Mouse (Mus musculus) cerebellum, adult 11 months (tissue): ENCODE measurements at regions not wholly inside any gene's neighbourhood (a gene's known extent, or its start where the extent isn't known, plus 50 kb on each side); places are given as distances from the start of the nearest gene placed in this dataset.
"Not testable (repeated sequence)": the region's sequence is repeated elsewhere in the genome, so short reads cannot be mapped to it uniquely, and the experiment has no call there.

ENCODE experiments used
- DNase-seq: peaks from one replicate; pipeline ENCODE4 v3.0.0; 2022

DNA sequence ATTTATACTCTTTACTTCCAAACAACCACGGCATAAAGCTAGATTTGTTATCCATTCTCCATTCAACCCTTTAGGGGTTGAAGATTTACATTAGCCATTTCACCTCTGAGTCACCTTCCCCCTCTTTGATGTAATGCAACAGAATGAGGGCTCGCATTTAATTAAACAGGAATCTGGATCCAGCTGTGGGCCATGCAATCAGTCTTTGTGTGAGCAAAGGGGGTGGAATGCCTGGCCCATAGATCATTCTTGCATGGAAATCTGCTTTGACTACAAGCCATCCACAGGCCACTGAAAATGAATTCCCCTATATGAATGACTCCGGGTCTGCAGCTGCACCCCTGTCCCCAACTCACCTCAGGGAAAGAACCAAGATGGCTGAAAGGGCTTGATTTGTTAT is 574.4 kb downstream of the Cypt12 start:
- DNase-seq: no peak

DNA sequence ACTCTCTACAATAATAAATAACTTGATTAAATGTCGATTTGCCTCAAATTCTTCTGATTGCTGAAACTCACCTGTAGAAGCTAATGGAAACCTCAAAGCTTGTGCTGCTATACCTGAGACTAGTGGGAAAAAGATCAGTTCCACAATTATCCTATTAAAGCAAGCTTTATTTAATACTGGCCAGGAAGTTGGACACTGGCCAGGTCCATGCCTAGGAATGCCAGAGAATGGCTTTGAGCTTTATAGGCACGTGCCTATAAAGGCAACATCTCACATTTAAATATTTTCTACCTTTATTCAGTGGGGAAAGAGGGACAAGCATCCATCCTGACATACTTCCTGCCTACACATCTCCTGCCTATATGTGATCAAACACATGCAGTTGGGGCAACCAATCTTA is 575.8 kb downstream of the Cypt12 start:
- no peak for DNase-seq

- DNase-seq: no peak
These were observed 609.0 kb downstream of the Cypt12 start for GRCm38 (mm10) chr3:18557201-18557600.

GRCm38 (mm10) chr3:18560282-18560785 is 612.1 kb downstream of the Cypt12 start:
- DNase-seq: no peak

DNA sequence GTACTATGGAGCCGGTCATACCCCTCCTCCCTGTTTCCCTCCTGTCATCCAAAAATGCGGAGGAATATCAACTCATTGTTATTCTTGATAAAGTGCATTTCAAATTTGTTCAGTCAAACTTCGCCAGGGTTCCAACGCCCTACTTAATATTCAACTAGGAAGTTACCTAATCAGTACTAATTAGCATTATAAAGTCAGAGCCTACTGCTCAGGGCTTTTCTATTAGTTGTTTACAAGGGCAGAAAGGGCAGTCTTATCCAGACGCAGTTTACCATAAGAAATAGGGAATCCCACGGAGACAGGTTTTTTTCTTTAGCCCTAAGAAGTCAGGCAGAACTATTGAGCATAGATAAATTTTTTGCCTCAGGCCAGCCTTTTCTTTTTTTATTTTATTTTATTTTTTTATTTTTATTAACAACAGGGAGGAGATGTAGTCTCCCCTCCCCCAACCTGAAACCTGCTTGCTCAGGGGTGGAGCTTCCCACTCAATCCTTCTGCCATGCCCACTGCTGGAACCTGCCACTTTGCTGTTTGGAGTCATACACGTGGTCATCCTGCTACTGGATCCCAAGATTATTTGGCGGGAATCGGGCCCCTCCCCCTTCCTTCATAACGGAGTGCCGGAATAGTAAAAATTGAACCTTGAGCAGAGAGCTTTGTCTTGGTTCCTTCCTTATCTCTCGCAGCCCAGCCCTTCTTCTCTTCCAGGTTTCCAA is 632.9 kb downstream of the Cypt12 start:
- DNase-seq: not testable (repeated sequence)

DNA sequence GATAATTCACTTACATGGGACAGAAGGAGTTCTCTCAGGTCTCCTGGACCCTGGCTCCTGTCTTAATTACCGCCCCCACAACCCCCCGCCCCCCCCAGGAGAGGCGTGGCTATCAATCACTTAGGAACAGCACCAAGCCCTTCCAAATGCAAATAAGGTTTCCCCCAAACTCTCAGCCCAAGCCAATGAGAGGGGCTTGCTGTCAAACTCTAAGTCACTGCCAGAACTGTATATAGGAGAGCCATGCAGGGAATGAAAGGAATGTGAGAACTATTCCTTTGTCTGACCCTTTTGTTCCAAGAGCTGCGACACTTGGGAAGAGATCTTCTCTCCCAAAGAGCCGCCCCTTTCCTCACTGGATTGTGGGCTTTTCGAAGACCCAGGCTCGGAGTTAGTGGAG is 672.4 kb downstream of the Cypt12 start:
- DNase-seq: no peak

DNA sequence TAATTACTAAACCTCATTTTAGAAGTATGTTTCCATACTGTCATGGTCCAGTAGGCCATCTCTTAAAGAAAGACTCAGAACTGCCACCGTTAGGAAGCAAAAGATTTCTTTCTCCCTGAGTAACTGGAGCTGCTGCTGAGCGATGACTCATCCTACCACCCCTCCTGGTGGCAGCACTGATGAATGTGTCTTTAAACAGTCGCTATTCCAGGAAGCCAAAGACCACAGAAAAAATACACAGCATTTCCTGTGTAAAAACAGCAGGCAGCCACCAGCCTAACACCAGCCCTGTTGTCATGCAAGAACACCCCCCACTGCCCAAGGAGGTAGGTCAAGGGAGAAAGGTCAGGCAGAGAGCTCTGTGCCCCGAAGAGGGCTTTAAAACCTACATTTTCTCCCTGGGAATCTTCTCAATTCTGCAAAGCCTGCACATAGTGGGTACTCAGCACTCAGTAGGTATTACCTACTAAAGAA is 675.7 kb downstream of the Cypt12 start:
- no peak for DNase-seq

DNA sequence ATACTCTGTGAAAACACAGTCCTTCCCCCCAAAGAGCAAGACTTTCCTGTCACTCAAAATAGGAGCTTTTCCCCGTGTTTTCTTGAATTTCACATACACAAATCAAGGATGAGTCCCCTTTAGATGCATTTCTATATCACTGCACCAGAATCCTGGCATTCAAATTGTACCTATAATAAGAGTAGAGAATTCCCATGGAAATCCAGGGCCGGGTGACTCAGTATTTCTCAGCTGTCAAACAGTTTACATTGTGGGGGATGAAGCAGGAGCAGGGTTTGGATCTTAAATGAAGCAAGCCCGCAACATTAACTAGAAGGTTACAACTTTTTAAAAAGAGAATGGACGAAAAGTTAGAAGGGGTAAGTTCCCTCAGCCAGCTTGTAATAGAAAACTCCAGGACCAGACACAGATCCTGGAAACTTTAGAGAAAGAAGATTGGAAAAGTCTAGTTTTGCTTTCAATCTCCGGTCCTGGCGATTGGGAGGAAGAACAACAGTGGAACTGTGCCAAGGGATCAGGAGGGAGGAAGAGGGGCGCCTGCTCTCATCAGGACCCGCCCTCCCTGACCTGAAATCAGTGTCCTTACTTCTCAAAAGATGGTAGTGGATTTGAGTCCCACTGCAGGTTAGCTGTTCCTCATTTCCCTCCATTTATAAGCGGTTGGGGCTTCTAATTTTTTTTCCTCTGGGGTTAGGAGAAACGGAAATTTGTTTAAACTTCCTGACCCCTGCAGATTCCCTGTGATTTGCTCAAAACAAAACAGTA is 676.4 kb downstream of the Cypt12 start:
- no peak for DNase-seq

GRCm38 (mm10) chr3:18625395-18626328 is 677.5 kb downstream of the Cypt12 start:
- DNase-seq: peak; percentile 69

DNA sequence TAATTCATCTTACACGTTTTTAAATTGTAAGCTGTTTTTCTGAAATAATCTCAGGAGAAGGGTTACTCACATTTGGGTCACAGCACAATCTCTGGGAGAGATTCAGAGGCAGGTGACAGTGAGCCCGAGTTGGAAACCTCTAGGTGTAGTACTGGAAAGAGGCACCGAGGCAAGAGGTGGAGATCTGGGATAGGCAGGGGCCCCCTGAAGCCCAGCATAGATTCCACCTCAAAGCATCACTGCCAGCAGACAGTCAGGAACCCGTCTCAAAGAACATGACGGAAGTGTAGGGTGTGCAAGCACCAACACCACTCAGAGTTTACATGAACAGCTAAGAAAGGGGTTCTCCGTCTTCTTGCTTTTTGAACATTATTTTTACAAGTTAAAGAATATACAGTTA is 678.2 kb downstream of the Cypt12 start:
- no peak for DNase-seq

GRCm38 (mm10) chr3:18626820-18627219 is 678.6 kb downstream of the Cypt12 start:
- DNase-seq: no peak

DNA sequence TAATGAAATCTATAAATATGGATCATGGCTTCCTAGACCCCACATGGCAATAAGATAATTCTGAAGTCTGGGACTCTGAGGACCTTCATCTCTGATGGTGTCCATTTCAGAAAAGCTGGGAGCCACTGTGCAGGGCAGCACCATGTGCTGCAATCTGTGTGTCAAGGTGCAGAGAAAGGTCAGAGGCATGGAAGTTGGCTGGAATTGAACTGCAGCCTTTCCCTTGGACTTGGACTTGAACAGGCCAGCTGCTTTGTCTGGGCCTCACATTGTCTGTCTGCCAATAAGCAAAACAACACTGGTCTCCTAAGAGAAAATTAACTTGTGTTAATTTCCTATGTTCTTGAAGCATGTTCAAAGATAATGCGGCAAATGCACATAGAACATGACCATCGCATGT is 681.0 kb downstream of the Cypt12 start:
- DNase-seq: no peak

GRCm38 (mm10) chr3:18631601-18632000 is 683.4 kb downstream of the Cypt12 start:
- no peak for DNase-seq

GRCm38 (mm10) chr3:18634855-18635254 is 686.6 kb downstream of the Cypt12 start:
- no peak for DNase-seq

DNA sequence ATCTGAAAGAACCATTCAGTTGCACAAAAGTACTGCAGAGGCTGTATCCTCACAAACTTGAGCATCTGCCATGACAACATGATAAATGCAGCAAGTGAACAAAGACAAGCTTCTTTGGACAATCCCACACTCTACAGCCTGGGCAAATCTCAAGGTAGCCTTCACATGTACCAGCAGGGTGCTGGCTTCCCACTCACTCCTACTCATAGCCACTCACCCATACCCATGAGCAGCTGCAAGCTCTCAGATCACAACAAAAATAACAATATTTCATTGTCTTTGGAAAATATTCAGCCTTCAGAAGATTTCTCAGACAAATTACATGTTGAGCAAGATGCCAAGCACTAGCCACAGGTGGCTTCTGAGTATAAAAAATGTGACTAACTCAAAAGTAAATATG is 689.3 kb downstream of the Cypt12 start:
- DNase-seq: no peak

DNA sequence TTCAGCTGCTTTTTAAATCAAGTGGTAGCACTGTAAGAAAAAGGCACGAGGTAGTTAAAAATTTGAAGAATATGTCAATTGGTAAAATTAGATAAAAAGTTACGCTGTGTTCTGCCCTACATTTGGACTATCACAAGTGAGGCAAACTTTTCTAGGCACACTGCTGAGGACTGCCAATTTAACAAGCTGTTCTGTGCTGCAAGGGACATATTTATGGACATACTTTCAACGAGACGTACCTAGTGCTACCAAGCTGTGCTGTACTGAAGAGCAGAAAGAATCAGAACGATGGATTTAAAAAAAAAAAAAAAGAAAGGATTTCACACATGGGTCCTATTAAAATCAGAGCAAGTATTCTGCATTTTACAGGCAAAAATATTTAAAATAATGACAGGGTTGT is 692.1 kb downstream of the Cypt12 start:
- DNase-seq: no peak

- no peak for DNase-seq
These were observed 693.5 kb downstream of the Cypt12 start for GRCm38 (mm10) chr3:18641688-18642087.

DNA sequence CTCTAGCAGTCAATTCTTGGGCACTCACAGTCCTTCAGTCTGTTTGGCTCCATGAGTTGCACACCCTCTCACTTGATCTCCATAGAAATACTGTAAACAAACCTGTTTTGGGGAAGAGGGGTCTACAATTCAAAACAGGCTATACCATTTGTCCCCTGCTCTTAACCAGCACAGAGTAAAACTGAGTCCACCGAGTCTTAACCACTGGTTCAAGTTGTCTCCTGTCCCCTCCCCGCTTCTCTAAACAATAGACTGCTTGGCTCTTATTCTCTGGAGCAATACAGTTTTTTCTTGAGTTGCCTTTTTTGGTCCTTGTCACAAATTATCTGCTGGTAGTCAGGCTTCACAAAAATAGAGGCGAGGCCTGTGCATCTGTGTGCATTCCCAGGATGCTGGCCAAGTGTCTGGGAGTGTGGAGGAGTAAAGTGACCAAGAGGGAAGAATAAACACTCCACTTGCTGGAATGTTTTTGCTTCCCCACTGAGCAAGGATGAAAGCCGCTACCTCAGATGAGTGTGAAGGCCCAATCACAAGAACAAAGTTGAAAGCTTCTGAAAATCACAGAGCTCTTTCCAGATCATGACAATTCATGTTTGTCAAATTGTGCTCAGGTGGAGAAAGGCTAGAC is 695.3 kb downstream of the Cypt12 start:
- no peak for DNase-seq

- DNase-seq: no peak
These were observed 697.3 kb downstream of the Cypt12 start for GRCm38 (mm10) chr3:18645481-18645880.

- DNase-seq: no peak
These were observed 697.7 kb downstream of the Cypt12 start for GRCm38 (mm10) chr3:18645927-18646326.

DNA sequence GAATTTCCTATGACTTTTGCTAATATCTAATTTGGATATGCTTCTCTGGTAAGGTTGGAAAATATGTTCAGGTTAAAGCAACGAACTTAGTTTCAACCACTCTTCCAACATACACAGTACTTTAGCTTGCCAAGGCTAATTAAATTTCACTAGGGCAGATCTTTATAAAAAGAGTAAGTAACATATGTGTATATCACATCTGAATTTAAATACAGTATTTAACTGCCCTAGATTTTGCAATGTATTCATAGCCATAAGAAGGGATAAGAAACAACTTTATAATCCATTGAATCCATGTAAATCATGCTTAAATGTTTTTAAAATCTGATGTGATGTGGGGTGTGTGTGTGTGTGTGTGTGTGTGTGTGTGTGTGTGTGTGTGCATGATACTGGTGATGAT is 705.3 kb downstream of the Cypt12 start:
- no peak for DNase-seq

DNA sequence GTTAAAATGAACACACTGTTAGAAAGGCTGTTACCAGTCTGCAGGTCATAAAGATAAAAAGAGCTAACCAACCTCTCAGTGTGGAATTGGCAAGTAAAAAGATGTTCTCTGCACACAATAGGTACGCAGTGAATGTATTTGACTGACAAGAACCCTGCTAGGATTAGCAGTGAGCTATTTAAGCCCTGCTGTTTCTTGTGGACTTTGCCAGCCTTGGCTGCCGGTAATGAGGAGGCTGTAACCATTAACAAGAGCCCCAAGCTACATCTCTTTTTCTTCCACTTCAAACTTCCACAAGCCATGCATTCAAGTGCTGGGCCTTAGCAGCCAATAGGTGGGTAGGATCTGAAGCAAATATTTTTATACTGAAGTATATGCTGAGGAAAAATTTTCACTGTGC is 717.5 kb downstream of the Cypt12 start:
- no peak for DNase-seq

GRCm38 (mm10) chr3:18667726-18668125 is 719.5 kb downstream of the Cypt12 start:
- no peak for DNase-seq
